13 mouse cellular contexts compared by ENCODE assay signal in the genomic region with DNA sequence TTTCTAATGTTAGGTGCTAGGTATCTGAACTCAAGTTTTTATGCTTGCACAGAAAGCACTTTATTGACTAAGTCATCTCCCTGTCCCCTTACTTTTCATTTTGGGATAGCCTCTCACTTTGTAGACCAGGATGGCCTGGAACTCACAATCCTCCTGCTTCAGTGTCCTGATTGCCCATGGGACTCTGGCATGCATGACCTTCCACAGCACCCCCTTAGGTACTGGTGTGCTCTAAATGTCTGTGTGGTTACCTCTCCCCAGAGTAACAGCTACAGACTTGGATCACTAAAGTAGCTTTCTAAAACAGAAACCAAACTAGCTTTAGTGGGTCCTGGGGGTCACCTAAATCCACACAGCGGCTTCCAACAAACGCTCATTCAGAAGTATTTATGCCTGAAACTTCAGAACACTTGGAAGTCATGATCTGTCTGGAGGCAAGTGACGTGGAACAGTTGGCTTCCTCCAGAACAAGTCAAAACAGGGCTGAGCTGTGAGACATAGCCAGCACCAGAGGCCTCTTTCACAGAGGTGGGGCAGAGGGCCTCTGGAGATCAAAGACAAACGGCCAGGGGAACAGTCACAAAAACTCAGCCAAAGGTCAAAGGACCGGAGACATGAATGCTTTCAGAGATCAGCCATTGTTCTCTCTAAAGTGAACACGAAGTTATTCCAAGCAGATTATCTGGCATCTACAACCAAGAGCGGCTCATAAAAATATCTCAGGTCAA.
DNase-seq lines count a peak whose midpoint lies in the region; ATAC-seq lines count a peak whose summit lies in the region.
"Had no signal": no experiment of that assay in that cellular context is flagged by ENCODE, and none has a peak within 500 bp of the region (broad histone marks: within the 10 kb centered on the region; RNA-seq: fewer than 3 reads in every experiment).

No protein-coding gene starts in this region.

- H3K36me3 ChIP-seq in liver, embryonic 11.5 days (ENCODE audit: control insufficient read depth, insufficient read depth, low read length), result no peaks in the 10 kb centered on the region
- no peaks in the 10 kb centered on the region for H3K36me3 ChIP-seq in embryonic facial prominence, embryonic 14.5 days (ENCODE audit: control insufficient read depth, insufficient read depth, low read length)
- H3K36me3 ChIP-seq in limb, embryonic 12.5 days, result no peaks in the 10 kb centered on the region
- H3K36me3 ChIP-seq: G1E; limb, embryonic 15.5 days had no signal

- WGBS in liver, embryonic 11.5 days, result 54% methylated on average over 7 of the region's 7 CpGs
- 36% methylated on average over 7 of the region's 7 CpGs for WGBS in embryonic facial prominence, embryonic 14.5 days
- 29% methylated on average over 7 of the region's 7 CpGs for WGBS in limb, embryonic 12.5 days

- no peak overlapping the region for H3K4me2 ChIP-seq in liver, embryonic 11.5 days
- H3K4me2 ChIP-seq in embryonic facial prominence, embryonic 14.5 days (ENCODE audit: low read depth, low read length), result no peak overlapping the region
- no peak overlapping the region for H3K4me2 ChIP-seq in limb, embryonic 12.5 days
- H3K4me2 ChIP-seq: limb, embryonic 15.5 days had no signal

- ATAC-seq in liver, embryonic 11.5 days (replicated peaks; ENCODE audit: low FRiP score), result no peak
- no peak for ATAC-seq in embryonic facial prominence, embryonic 14.5 days (ENCODE audit: low read depth)
- no peak for ATAC-seq in limb, embryonic 12.5 days (ENCODE audit: insufficient number of reproducible peaks, insufficient read depth, low FRiP score, low TSS enrichment, low read depth)
- ATAC-seq: midbrain, embryonic 16.5 days had no signal

- no peaks in the 10 kb centered on the region for H3K4me1 ChIP-seq in liver, embryonic 11.5 days (replicated peaks; ENCODE audit: control insufficient read depth, insufficient read depth, low read length)
- H3K4me1 ChIP-seq in embryonic facial prominence, embryonic 14.5 days (ENCODE audit: control insufficient read depth, insufficient read depth, low read length), result no peaks in the 10 kb centered on the region
- peaks cover 13% of the 10 kb centered on the region; the same call in 1 of the 2 replicates for H3K4me1 ChIP-seq in limb, embryonic 12.5 days (replicated peaks)
- H3K4me1 ChIP-seq: limb, embryonic 15.5 days had no signal

- peak; percentile 85 for DNase-seq in heart, adult 11 months
- no peak for DNase-seq in heart, postnatal 14 days
- DNase-seq in liver, result peak; percentile 6
- no peak for DNase-seq in liver, embryonic 11.5 days (ENCODE audit: low spot score)
- peak; percentile 3 for DNase-seq in embryonic facial prominence, embryonic 14.5 days (ENCODE audit: low spot score)
- no peak for DNase-seq in c-Kit-positive CD71-positive TER-119-positive erythroid progenitor cells, embryonic 14.5 days (ENCODE audit: low spot score)
- DNase-seq in spleen, postnatal 4 days (ENCODE audit: low spot score in 2 of 2), result no peak
- DNase-seq: cerebellum, postnatal 36 days; gastrocnemius, postnatal 10 days had no signal

- H3K4me3 ChIP-seq in liver, embryonic 11.5 days (ENCODE audit: low read depth, low read length), result no peak overlapping the region
- no peak overlapping the region for H3K4me3 ChIP-seq in embryonic facial prominence, embryonic 14.5 days (ENCODE audit: low read depth, low read length)
- H3K4me3 ChIP-seq in limb, embryonic 12.5 days (replicated peaks), result no peak overlapping the region
- H3K4me3 ChIP-seq: limb, embryonic 15.5 days had no signal

- H3K27ac ChIP-seq in liver, embryonic 11.5 days (ENCODE audit: low read depth, low read length), result no peak overlapping the region
- no peak overlapping the region for H3K27ac ChIP-seq in embryonic facial prominence, embryonic 14.5 days (replicated peaks; ENCODE audit: low read depth, low read length)
- H3K27ac ChIP-seq in limb, embryonic 12.5 days, result 0 out of 2 replicates have a peak overlapping the region, but pooled peaks have one; percentile 9
- H3K27ac ChIP-seq: limb, embryonic 15.5 days had no signal

- intact Hi-C loops in heart, postnatal 14 days (cut with DNase I), result no loop called here

- no peaks in the 10 kb centered on the region for H3K9me3 ChIP-seq in liver, embryonic 11.5 days (ENCODE audit: control insufficient read depth, low read length)
- H3K9me3 ChIP-seq in embryonic facial prominence, embryonic 14.5 days (ENCODE audit: control insufficient read depth, low read length), result no peaks in the 10 kb centered on the region
- H3K9me3 ChIP-seq in limb, embryonic 12.5 days, result no peaks in the 10 kb centered on the region
- H3K9me3 ChIP-seq: G1E; limb, embryonic 15.5 days had no signal

- H3K27me3 ChIP-seq in liver, embryonic 11.5 days (replicated peaks; ENCODE audit: control insufficient read depth, insufficient read depth, low read length), result no peaks in the 10 kb centered on the region
- H3K27me3 ChIP-seq in embryonic facial prominence, embryonic 14.5 days (replicated peaks; ENCODE audit: control insufficient read depth, insufficient read depth, low read length), result no peaks in the 10 kb centered on the region
- no peaks in the 10 kb centered on the region for H3K27me3 ChIP-seq in limb, embryonic 12.5 days
- H3K27me3 ChIP-seq: limb, embryonic 15.5 days had no signal

- H3K9ac ChIP-seq in liver, embryonic 11.5 days (ENCODE audit: low read depth, low read length), result no peak overlapping the region
- no peak overlapping the region for H3K9ac ChIP-seq in embryonic facial prominence, embryonic 14.5 days (ENCODE audit: low read depth, low read length)
- no peak overlapping the region for H3K9ac ChIP-seq in limb, embryonic 12.5 days (replicated peaks)
- H3K9ac ChIP-seq: limb, embryonic 15.5 days had no signal

Comparison
In these comparisons a context has a peak if more than half of its experiments do, and no peak if none do; other contexts are left out.
1. DNase-seq: peak in heart, adult 11 months (single experiment), liver (single experiment) and embryonic facial prominence, embryonic 14.5 days (single experiment); none in heart, postnatal 14 days (0 of 2), liver, embryonic 11.5 days (single experiment), c-Kit-positive CD71-positive TER-119-positive erythroid progenitor cells, embryonic 14.5 days (single experiment) and spleen, postnatal 4 days (0 of 2).